Mouse (Mus musculus): ENCODE results near the gene Olfr135.

Olfr135 gene

GRCm38 (mm10) chr17:38204035-38204434 lies at the start of gene Olfr135:
Gene Olfr135, plus strand, starts transcription at chr17:38204335.
- no peak for DNase-seq (ENCODE audit: low read depth, low spot score)

DNA sequence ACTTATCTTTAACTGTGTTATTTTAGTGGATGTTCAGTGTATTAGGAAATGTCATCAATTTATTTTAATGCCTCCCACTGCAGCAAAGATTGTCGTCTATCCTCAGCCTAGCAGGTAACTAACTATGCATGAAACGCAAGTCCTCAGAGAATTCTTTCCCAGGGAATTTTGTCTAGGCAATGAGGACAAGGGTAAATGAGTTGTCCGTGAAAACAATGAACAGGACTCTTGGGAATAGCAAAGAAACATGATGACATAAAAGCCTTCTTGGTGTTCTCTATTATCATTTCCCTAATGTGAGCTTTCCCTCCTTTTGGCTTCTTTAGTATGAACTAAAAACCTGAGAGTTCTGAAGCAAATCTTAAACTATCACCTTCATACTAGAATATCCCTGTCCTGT lies 33.0 kb upstream of the Olfr135 start, which contains the start of gene Olfr134:
Gene Olfr134, plus strand, starts transcription at position 301 of the 400 bp plus-strand sequence.
- DNase-seq (ENCODE audit: low read depth, low spot score) = no peak
